Mouse (Mus musculus) midbrain, postnatal 0 days (tissue): ENCODE measurements around the gene Gdf2. TPM values are rescaled to one million over a fixed set of nuclear protein-coding genes. Genes with fewer than 3 reads are reported as not detected.

Experiments
- ATAC-seq: fragments of 200-750 bp; cut with Nextera tagmentation; 2 replicates; pipeline ENCODE4 v1.8.0; 2017; ENCODE audit warnings: moderate number of reproducible peaks, mild to moderate bottlenecking, moderate TSS enrichment, moderate library complexity; ENCODE audit not compliant: low FRiP score
- DNase-seq: peaks from one replicate; pipeline ENCODE4 v3.0.0-alpha.2; 2015; ENCODE audit warnings: low spot score
- H3K27ac ChIP-seq: fragments of 300-500 bp; sonication (generic); 2 replicates; pipeline ENCODE4 v1.5.1; 2014; ENCODE audit warnings: low read depth, mild to moderate bottlenecking, low read length, mixed read lengths
- H3K27me3 ChIP-seq: fragments of 300-500 bp; sonication (generic); 2 replicates; pipeline ENCODE4 v1.6.1; 2014; ENCODE audit warnings: low read length, control low read depth, mixed read lengths; ENCODE audit not compliant: insufficient read depth
- H3K36me3 ChIP-seq: fragments of 300-500 bp; sonication (generic); 2 replicates; pipeline ENCODE4 v1.6.1; 2014; ENCODE audit warnings: low read length, control low read depth, mixed read lengths; ENCODE audit not compliant: insufficient read depth
- H3K4me1 ChIP-seq: fragments of 300-500 bp; sonication (generic); 2 replicates; pipeline ENCODE4 v1.6.1; 2014; ENCODE audit warnings: mild to moderate bottlenecking, control low read depth, antibody characterized with exemption, low read length, mixed read lengths; ENCODE audit not compliant: insufficient read depth
- H3K4me2 ChIP-seq: fragments of 300-500 bp; sonication (generic); 2 replicates; pipeline ENCODE4 v1.6.1; 2014; ENCODE audit warnings: low read depth, mild to moderate bottlenecking, low read length, mixed read lengths; ENCODE audit not compliant: poor library complexity, severe bottlenecking
- H3K4me3 ChIP-seq: fragments of 300-500 bp; sonication (generic); 2 replicates; pipeline ENCODE4 v1.5.1; 2014; ENCODE audit warnings: low read depth, mild to moderate bottlenecking, low read length, moderate library complexity
- H3K9ac ChIP-seq: fragments of 300-500 bp; sonication (generic); replicated peaks from 2 replicates; pipeline ENCODE4 v1.6.1; 2014; ENCODE audit warnings: mild to moderate bottlenecking, low read length, moderate library complexity, mixed read lengths; ENCODE audit not compliant: poor library complexity, severe bottlenecking
- H3K9me3 ChIP-seq: fragments of 300-500 bp; sonication (generic); 2 replicates; pipeline ENCODE4 v1.6.1; 2016; ENCODE audit warnings: low read length, control low read depth
- CTCF ChIP-seq: IDR thresholded peaks from 2 replicates; pipeline ENCODE4 v1.5.1; 2016; ENCODE audit warnings: antibody characterized with exemption, mild to moderate bottlenecking
- WGBS: fragments of 180-500 bp; shearing (Covaris S2); extraction: QIAGEN DNeasy Blood & Tissue Kit; methylation state at CpG from one replicate; pipeline ENCODE4 v1.1.7; 2014; 5-methylcytosine and 5-hydroxymethylcytosine counted together
- polyA plus RNA-seq: library from polyadenylated mRNA; unstranded; fragments of >200 nt; fragmentation: Nextera tagmentation; extraction: Ambion mirVana; gene quantifications from 2 replicates; pipeline ENCODE4 v1.2.1, GENCODE M21; 2015
- total RNA-seq: library from RNA; depleted of rRNA; stranded (reverse); fragments of >200 nt; gene quantifications from 2 replicates; pipeline ENCODE4 v1.2.3, GENCODE M21; 2014

Gdf2 gene
- total and polyA plus RNA-seq, 2 experiments from 2014 or later = 0.11 TPM; not detected in 1

- Histone ChIP-seq H3K4me1 (no peaks in the 10 kb centered on the region), H3K36me3 (no peaks in the 10 kb centered on the region), H3K4me3 (no peak overlapping the region), H3K27ac (no peak overlapping the region), H3K27me3 (no peaks in the 10 kb centered on the region), H3K9me3 (no peaks in the 10 kb centered on the region), H3K9ac (no peak overlapping the region), H3K4me2 (no peak overlapping the region)
- ATAC-seq (no peak), DNase-seq (no peak)
- TF ChIP-seq CTCF = no peak
Observed at GRCm38 (mm10) chr14:33904851-33905250, 36.0 kb upstream of the Gdf2 start.

- H3K9ac ChIP-seq = no peak overlapping the region
- DNase-seq (no peak), ATAC-seq (no peak)
- no peaks in the 10 kb centered on the region for H3K36me3 ChIP-seq
- H3K27me3 ChIP-seq = no peaks in the 10 kb centered on the region
- 33% methylated on average over 3 of the region's 3 CpGs for WGBS
- H3K4me3 ChIP-seq = no peak overlapping the region
- no peaks in the 10 kb centered on the region for H3K9me3 ChIP-seq
- no peak overlapping the region for H3K4me2 ChIP-seq
- TF ChIP-seq CTCF = peak; percentile 65
- H3K4me1 ChIP-seq = no peaks in the 10 kb centered on the region
- H3K27ac ChIP-seq = no peak overlapping the region
Observed at GRCm38 (mm10) chr14:33913727-33914126, 27.1 kb upstream of the Gdf2 start.

- WGBS = 90% methylated on average over 9 of the region's 9 CpGs
- H3K4me1 ChIP-seq = no peaks in the 10 kb centered on the region
- no peaks in the 10 kb centered on the region for H3K9me3 ChIP-seq
- no peak for DNase-seq
- no peak overlapping the region for H3K9ac ChIP-seq
- TF ChIP-seq CTCF = no peak
- H3K27ac ChIP-seq = no peak overlapping the region
- H3K4me2 ChIP-seq = no peak overlapping the region
- ATAC-seq = no peak
- H3K36me3 ChIP-seq = no peaks in the 10 kb centered on the region
- no peak overlapping the region for H3K4me3 ChIP-seq
- peaks cover 3% of the 10 kb centered on the region; the same call in 1 of the 2 replicates for H3K27me3 ChIP-seq
Observed at GRCm38 (mm10) chr14:33914206-33914605, 26.6 kb upstream of the Gdf2 start.

GRCm38 (mm10) chr14:33920727-33921559 lies 19.9 kb upstream of the Gdf2 start:
- no peak overlapping the region for H3K27ac ChIP-seq
- H3K27me3 ChIP-seq = peaks cover 22% of the 10 kb centered on the region
- H3K4me1 ChIP-seq = no peaks in the 10 kb centered on the region; the same call in 1 of the 2 replicates

GRCm38 (mm10) chr14:33922771-33923167 lies 18.1 kb upstream of the Gdf2 start:
- Histone ChIP-seq H3K4me2 (peak overlapping the region; percentile 98), H3K4me1 (no peaks in the 10 kb centered on the region; the same call in 1 of the 2 replicates), H3K4me3 (peak overlapping the region; percentile 60), H3K9ac (no peak overlapping the region; the same call in 1 of the 2 replicates), H3K9me3 (no peaks in the 10 kb centered on the region), H3K27me3 (peaks cover 22% of the 10 kb centered on the region), H3K36me3 (no peaks in the 10 kb centered on the region), H3K27ac (no peak overlapping the region)
- no peak for DNase-seq
- WGBS = 16% methylated on average over 8 of the region's 8 CpGs
- ATAC-seq = no peak
- no peak for TF ChIP-seq CTCF

More at GRCm38 (mm10) chr14:33920727-33921559, 19.9 kb upstream of the Gdf2 start:
- DNase-seq (peak; percentile 67), ATAC-seq (no peak)
- Histone ChIP-seq H3K9me3 (no peaks in the 10 kb centered on the region), H3K36me3 (no peaks in the 10 kb centered on the region), H3K9ac (no peak overlapping the region), H3K4me2 (no peak overlapping the region), H3K4me3 (no peak overlapping the region)
- 15% methylated on average over 14 of the region's 14 CpGs for WGBS
- TF ChIP-seq CTCF = no peak
